ENCODE assay signal across 8 mouse cellular contexts in the genomic region with DNA sequence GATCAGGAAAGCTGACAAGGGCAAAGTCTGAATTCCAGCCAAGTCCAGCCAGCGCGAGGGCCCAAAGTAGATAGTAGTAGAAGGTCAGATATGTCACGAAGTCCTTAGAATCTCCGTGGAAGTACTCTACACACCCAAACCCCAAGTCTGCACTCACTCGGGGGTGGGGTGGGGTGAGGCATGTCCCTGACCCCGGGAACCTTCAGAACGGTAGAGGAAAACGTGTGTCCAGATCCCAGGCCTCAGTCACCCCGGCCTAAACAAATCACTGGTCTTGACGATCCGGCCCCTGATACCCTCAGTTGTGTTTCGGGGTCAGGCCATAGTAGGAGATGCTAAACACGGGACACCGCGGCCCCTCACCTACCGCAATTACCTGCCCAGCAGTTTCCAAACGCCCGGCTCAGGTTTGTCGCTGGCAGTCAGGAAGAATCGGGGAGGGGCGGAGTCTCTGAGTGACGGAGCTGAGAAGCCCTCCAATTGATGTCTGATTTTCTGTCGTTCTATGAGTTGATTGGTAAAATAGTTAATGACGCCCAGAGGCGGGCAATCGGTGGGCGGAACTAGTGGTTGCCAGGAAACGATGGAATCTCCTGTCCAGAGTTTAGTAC. TPM values are rescaled to one million over a fixed set of nuclear protein-coding genes. Genes with fewer than 3 reads are reported as not detected.
DNase-seq lines count a peak whose midpoint lies in the region; ATAC-seq and TF ChIP-seq lines count a peak whose summit lies in the region.

A gene (minus strand): TSS at position 453 of the 611 bp plus-strand sequence.

- no peak for TF ChIP-seq CTCF in liver, embryonic 14.5 days (IDR thresholded peaks at IDR 0.05; ENCODE audit: low read depth)
- no peak for TF ChIP-seq CTCF in stomach, postnatal 0 days (IDR thresholded peaks at IDR 0.05; ENCODE audit: low read depth)

- under 1% methylated on average over 28 of the region's 28 CpGs for WGBS in forebrain, embryonic 10.5 days
- 1% methylated on average over 28 of the region's 28 CpGs for WGBS in heart, embryonic 15.5 days
- WGBS in liver, embryonic 14.5 days (ENCODE audit: insufficient replicate concordance): under 1% methylated on average over 28 of the region's 28 CpGs
- WGBS in neural tube, embryonic 11.5 days: 1% methylated on average over 28 of the region's 28 CpGs
- WGBS in stomach, postnatal 0 days: 1% methylated on average over 28 of the region's 28 CpGs

- peak; percentile 82 to 94 for DNase-seq in CD8-positive naive resting alpha-beta T cell, adult 2 months (ENCODE audit: low read depth in 2 of 2, low spot score in 2 of 2)
- peak; percentile 91 for DNase-seq in c-Kit-positive CD71-negative TER-119-negative erythroid progenitor cells, embryonic 14.5 days (ENCODE audit: low read depth)
- DNase-seq in forebrain, embryonic 10.5 days (ENCODE audit: extremely low spot score, low spot score): peak; percentile 90
- peak; percentile 97 to 99 for DNase-seq in kidney, postnatal 25 days
- DNase-seq in liver, embryonic 14.5 days (ENCODE audit: low read depth in 3 of 3, low spot score in 3 of 3): peak; percentile 89 to 95 (median 90)
- DNase-seq in neural tube, embryonic 11.5 days (ENCODE audit: low spot score): peak; percentile 93
- DNase-seq in stomach, postnatal 0 days (ENCODE audit: low spot score): peak; percentile 96

- H3K9ac ChIP-seq in heart, embryonic 15.5 days: peak within 1 kb of the TSS; percentile 81
- peak within 1 kb of the TSS; percentile 87 for H3K9ac ChIP-seq in liver, embryonic 14.5 days (replicated peaks)
- peak within 1 kb of the TSS; percentile 63 for H3K9ac ChIP-seq in neural tube, embryonic 11.5 days (ENCODE audit: low read length)
- H3K9ac ChIP-seq in stomach, postnatal 0 days (ENCODE audit: low read length): peak within 1 kb of the TSS; percentile 81

- peak within 1 kb of the TSS; percentile 85 for H3K4me2 ChIP-seq in heart, embryonic 15.5 days
- peak within 1 kb of the TSS; percentile 86 for H3K4me2 ChIP-seq in liver, embryonic 14.5 days (ENCODE audit: low read depth)
- H3K4me2 ChIP-seq in neural tube, embryonic 11.5 days (ENCODE audit: low read depth): peak within 1 kb of the TSS; percentile 73
- peak within 1 kb of the TSS; percentile 83 for H3K4me2 ChIP-seq in stomach, postnatal 0 days (replicated peaks; ENCODE audit: low read depth)

- peak within 1 kb of the TSS; percentile 78 for H3K27ac ChIP-seq in forebrain, embryonic 10.5 days
- peak within 1 kb of the TSS; percentile 32; the same call in 1 of the 2 replicates for H3K27ac ChIP-seq in heart, embryonic 15.5 days
- H3K27ac ChIP-seq in liver, embryonic 14.5 days: peak within 1 kb of the TSS; percentile 59
- no peak within 1 kb of the TSS for H3K27ac ChIP-seq in neural tube, embryonic 11.5 days (ENCODE audit: low read depth, low read length)
- 0 out of 2 replicates have a peak within 1 kb of the TSS, but pooled peaks have one; percentile 56 for H3K27ac ChIP-seq in stomach, postnatal 0 days (replicated peaks)

- no peak for TF ChIP-seq EP300 in liver, embryonic 14.5 days (IDR thresholded peaks at IDR 0.05; ENCODE audit: low read depth)
- TF ChIP-seq EP300 in stomach, postnatal 0 days (optimal IDR thresholded peaks at IDR 0.05): no peak

- H3K4me3 ChIP-seq in forebrain, embryonic 10.5 days: peak within 1 kb of the TSS; percentile 80
- peak within 1 kb of the TSS; percentile 88 for H3K4me3 ChIP-seq in heart, embryonic 15.5 days
- H3K4me3 ChIP-seq in liver, embryonic 14.5 days (ENCODE audit: insufficient read depth in 1 of 2, low read depth in 2 of 2, low read length in 2 of 2): peak within 1 kb of the TSS; percentile 78 to 88
- peak within 1 kb of the TSS; percentile 58 for H3K4me3 ChIP-seq in neural tube, embryonic 11.5 days (ENCODE audit: low read depth, low read length)
- H3K4me3 ChIP-seq in stomach, postnatal 0 days (ENCODE audit: low read depth, low read length): peak within 1 kb of the TSS; percentile 70

- ATAC-seq in heart, embryonic 15.5 days (replicated peaks; ENCODE audit: insufficient number of reproducible peaks, insufficient read depth, low FRiP score, low read depth): peak; percentile 95
- peak; percentile 82 for ATAC-seq in liver, embryonic 14.5 days (ENCODE audit: insufficient read depth)
- ATAC-seq in neural tube, embryonic 11.5 days (ENCODE audit: insufficient read depth, low FRiP score, low TSS enrichment): peak; percentile 91
- peak; percentile 97 for ATAC-seq in stomach, postnatal 0 days (ENCODE audit: low FRiP score, low TSS enrichment)

- no peaks in the 10 kb centered on the region for H3K9me3 ChIP-seq in forebrain, embryonic 10.5 days
- no peaks in the 10 kb centered on the region for H3K9me3 ChIP-seq in heart, embryonic 15.5 days (replicated peaks)
- H3K9me3 ChIP-seq in liver, embryonic 14.5 days (ENCODE audit: control insufficient read depth, low read length): no peaks in the 10 kb centered on the region
- H3K9me3 ChIP-seq in neural tube, embryonic 11.5 days (ENCODE audit: control insufficient read depth, low read length): no peaks in the 10 kb centered on the region
- H3K9me3 ChIP-seq in stomach, postnatal 0 days (ENCODE audit: control insufficient read depth, low read length): no peaks in the 10 kb centered on the region

- H3K36me3 ChIP-seq in forebrain, embryonic 10.5 days (replicated peaks): peaks cover 20% of the 10 kb centered on the region
- H3K36me3 ChIP-seq in heart, embryonic 15.5 days: peaks cover 13% of the 10 kb centered on the region; the same call in 1 of the 2 replicates
- peaks cover 4% of the 10 kb centered on the region for H3K36me3 ChIP-seq in liver, embryonic 14.5 days (replicated peaks; ENCODE audit: control insufficient read depth, insufficient read depth, low read depth)
- no peaks in the 10 kb centered on the region for H3K36me3 ChIP-seq in neural tube, embryonic 11.5 days (ENCODE audit: control insufficient read depth, insufficient read depth, low read length)
- 0 out of 2 replicates have a peak, but pooled peaks cover 2% of the 10 kb centered on the region for H3K36me3 ChIP-seq in stomach, postnatal 0 days (ENCODE audit: control insufficient read depth, insufficient read depth, low read length)

- no peaks in the 10 kb centered on the region for H3K27me3 ChIP-seq in forebrain, embryonic 10.5 days (ENCODE audit: poor library complexity, severe bottlenecking)
- peaks cover 5% of the 10 kb centered on the region; the same call in 1 of the 2 replicates for H3K27me3 ChIP-seq in heart, embryonic 15.5 days
- H3K27me3 ChIP-seq in liver, embryonic 14.5 days (ENCODE audit: control insufficient read depth, insufficient read depth, low read length): no peaks in the 10 kb centered on the region
- no peaks in the 10 kb centered on the region for H3K27me3 ChIP-seq in neural tube, embryonic 11.5 days (ENCODE audit: control insufficient read depth, insufficient read depth, low read length)
- H3K27me3 ChIP-seq in stomach, postnatal 0 days (ENCODE audit: control insufficient read depth, insufficient read depth, low read length): no peaks in the 10 kb centered on the region

- H3K4me1 ChIP-seq in forebrain, embryonic 10.5 days: peaks cover 17% of the 10 kb centered on the region
- H3K4me1 ChIP-seq in heart, embryonic 15.5 days (replicated peaks): peaks cover 14% of the 10 kb centered on the region
- peaks cover 28 to 34% of the 10 kb centered on the region in 2 experiments for H3K4me1 ChIP-seq in liver, embryonic 14.5 days (replicated peaks; ENCODE audit: control insufficient read depth in 2 of 2, insufficient read depth in 2 of 2, low read length in 1 of 2)
- peaks cover 3% of the 10 kb centered on the region; the same call in 1 of the 2 replicates for H3K4me1 ChIP-seq in neural tube, embryonic 11.5 days (ENCODE audit: control insufficient read depth, insufficient read depth, low read length)
- H3K4me1 ChIP-seq in stomach, postnatal 0 days (replicated peaks; ENCODE audit: control insufficient read depth, insufficient read depth): no peaks in the 10 kb centered on the region

RNA-seq across cellular contexts. Expression of the gene that starts here (rescaled TPM):
- 20.5 and 21.0 TPM in 2 replicates for polyA plus RNA-seq in forebrain, embryonic 10.5 days (2016; fragmentation: Nextera tagmentation; extraction: Ambion mirVana)
- 16.8 and 17.7 TPM in 2 replicates for polyA plus RNA-seq in heart, embryonic 15.5 days (2015; fragmentation: Nextera tagmentation; extraction: Ambion mirVana)
- 5.4 and 6.9 TPM in 2 replicates for polyA plus RNA-seq in liver, embryonic 14.5 days (2012; rRNA removed)
- polyA plus RNA-seq in liver, embryonic 14.5 days (2014; fragmentation: Nextera tagmentation; extraction: Ambion mirVana): 12.6 and 12.9 TPM in 2 replicates
- 22.2 and 27.7 TPM in 2 replicates for polyA plus RNA-seq in neural tube, embryonic 11.5 days (2014; fragmentation: Nextera tagmentation; extraction: Ambion mirVana)
- polyA plus RNA-seq in stomach, postnatal 0 days (2015; fragmentation: Nextera tagmentation; extraction: Ambion mirVana): 20.7 and 21.3 TPM in 2 replicates
